Mouse (Mus musculus) activated CD4-positive, CD25-positive, alpha-beta regulatory T cell, adult 4 months (primary cell): ENCODE data around the gene Mettl24. TPM values are rescaled to one million over a fixed set of nuclear protein-coding genes. Genes with fewer than 3 reads are reported as not detected.

Experiments
- ATAC-seq: one replicate; pipeline ENCODE4 v1.8.0; 2017
- polyA plus RNA-seq, 2 experiments: library from polyadenylated mRNA; unstranded; fragments of 100-300 nt; shearing (Covaris generic); gene quantifications; one replicate each; pipeline ENCODE4 v1.2.1; 2017

Gene Mettl24
- polyA plus RNA-seq, 2 experiments from 2014 or later = not detected

GRCm38 (mm10) chr10:40685641-40686040 lies 2.6 kb downstream of the Mettl24 start:
- no peak for ATAC-seq

- no peak for ATAC-seq
Measured at GRCm38 (mm10) chr10:40686976-40687375, 3.9 kb downstream of the Mettl24 start.

GRCm38 (mm10) chr10:40687407-40687806 lies 4.3 kb downstream of the Mettl24 start:
- no peak for ATAC-seq

GRCm38 (mm10) chr10:40688266-40688665 lies 5.2 kb downstream of the Mettl24 start:
- no peak for ATAC-seq

GRCm38 (mm10) chr10:40688873-40689272 lies 5.8 kb downstream of the Mettl24 start:
- ATAC-seq = no peak

GRCm38 (mm10) chr10:40698652-40699051 lies 15.6 kb downstream of the Mettl24 start:
- ATAC-seq = no peak

- no peak for ATAC-seq
Measured at GRCm38 (mm10) chr10:40711127-40711526, 28.0 kb downstream of the Mettl24 start.

GRCm38 (mm10) chr10:40713018-40713608 lies 30.0 kb downstream of the Mettl24 start:
- peak; percentile 74 for ATAC-seq

GRCm38 (mm10) chr10:40713829-40714228 lies 30.7 kb downstream of the Mettl24 start:
- ATAC-seq = no peak

GRCm38 (mm10) chr10:40715151-40715550 lies 32.1 kb downstream of the Mettl24 start:
- ATAC-seq = no peak

GRCm38 (mm10) chr10:40716296-40716695 lies 33.2 kb downstream of the Mettl24 start:
- ATAC-seq = no peak

- ATAC-seq = no peak
Measured at GRCm38 (mm10) chr10:40716713-40717112, 33.6 kb downstream of the Mettl24 start.

- no peak for ATAC-seq
Measured at GRCm38 (mm10) chr10:40718362-40718761, 35.3 kb downstream of the Mettl24 start.

- ATAC-seq = no peak
Measured at GRCm38 (mm10) chr10:40719062-40719461, 36.0 kb downstream of the Mettl24 start.

GRCm38 (mm10) chr10:40720883-40721282 lies 37.8 kb downstream of the Mettl24 start:
- no peak for ATAC-seq

- no peak for ATAC-seq
Measured at GRCm38 (mm10) chr10:40724342-40724741, 41.3 kb downstream of the Mettl24 start.

- ATAC-seq = no peak
Measured at GRCm38 (mm10) chr10:40725066-40725465, 42.0 kb downstream of the Mettl24 start.

- ATAC-seq = no peak
Measured at GRCm38 (mm10) chr10:40725471-40725870, 42.4 kb downstream of the Mettl24 start.

GRCm38 (mm10) chr10:40726288-40726902 lies 43.3 kb downstream of the Mettl24 start:
- ATAC-seq = no peak

GRCm38 (mm10) chr10:40726989-40727388 lies 43.9 kb downstream of the Mettl24 start:
- ATAC-seq = no peak

- no peak for ATAC-seq
Measured at GRCm38 (mm10) chr10:40730200-40730599, 47.1 kb downstream of the Mettl24 start.

GRCm38 (mm10) chr10:40733291-40733690 lies 50.2 kb downstream of the Mettl24 start:
- ATAC-seq = no peak

GRCm38 (mm10) chr10:40736172-40736571 lies 53.1 kb downstream of the Mettl24 start:
- ATAC-seq = no peak

- no peak for ATAC-seq
Measured at GRCm38 (mm10) chr10:40737274-40738112, 54.4 kb downstream of the Mettl24 start.
